Mouse (Mus musculus) intestine, embryonic 14.5 days (tissue): ENCODE data around the gene Epor. TPM values are rescaled to one million over a fixed set of nuclear protein-coding genes. Genes with fewer than 3 reads are reported as not detected.

Experiments
- ATAC-seq: fragments of 200-750 bp; cut with Nextera tagmentation; replicated peaks from 2 replicates; pipeline ENCODE4 v1.8.0; 2017; ENCODE audit warnings: low read depth, moderate number of reproducible peaks, moderate TSS enrichment, moderate library complexity; ENCODE audit not compliant: low FRiP score, low TSS enrichment
- DNase-seq: peaks from one replicate; pipeline ENCODE4 v3.0.0-alpha.2; 2018; ENCODE audit warnings: low spot score
- H3K27ac ChIP-seq: fragments of 300-500 bp; sonication (generic); 2 replicates; pipeline ENCODE4 v1.5.1; 2014; ENCODE audit warnings: low read depth, mild to moderate bottlenecking, control low read depth
- H3K27me3 ChIP-seq: fragments of 300-500 bp; sonication (generic); replicated peaks from 2 replicates; pipeline ENCODE4 v1.6.1; 2014; ENCODE audit warnings: low read length, control low read depth; ENCODE audit not compliant: control insufficient read depth, insufficient read depth
- H3K36me3 ChIP-seq: fragments of 300-500 bp; sonication (generic); 2 replicates; pipeline ENCODE4 v1.6.1; 2014; ENCODE audit warnings: low read length, control low read depth; ENCODE audit not compliant: control insufficient read depth, insufficient read depth
- H3K4me1 ChIP-seq: fragments of 300-500 bp; sonication (generic); replicated peaks from 2 replicates; pipeline ENCODE4 v1.6.1; 2014; ENCODE audit warnings: low read length, control low read depth, mixed read lengths; ENCODE audit not compliant: control insufficient read depth, insufficient read depth
- H3K4me2 ChIP-seq: fragments of 300-500 bp; sonication (generic); 2 replicates; pipeline ENCODE4 v1.6.1; 2014; ENCODE audit warnings: low read length
- H3K4me3 ChIP-seq: fragments of 300-500 bp; sonication (generic); 2 replicates; pipeline ENCODE4 v1.5.1; 2014; ENCODE audit warnings: low read depth, low read length, control low read depth, mixed read lengths
- H3K9ac ChIP-seq: fragments of 300-500 bp; sonication (generic); 2 replicates; pipeline ENCODE4 v1.6.1; 2014; ENCODE audit warnings: mild to moderate bottlenecking, low read length
- H3K9me3 ChIP-seq: fragments of 300-500 bp; sonication (generic); 2 replicates; pipeline ENCODE4 v1.6.1; 2016; ENCODE audit warnings: low read length, control low read depth; ENCODE audit not compliant: control insufficient read depth
- WGBS: fragments of 180-500 bp; shearing (Covaris S2); extraction: QIAGEN DNeasy Blood & Tissue Kit; methylation state at CpG from one replicate; pipeline ENCODE4 v1.1.7; 2014; 5-methylcytosine and 5-hydroxymethylcytosine counted together
- polyA plus RNA-seq: library from polyadenylated mRNA; unstranded; fragments of >200 nt; fragmentation: Nextera tagmentation; extraction: Ambion mirVana; gene quantifications from 2 replicates; pipeline ENCODE4 v1.2.1, GENCODE M21; 2014

Gene Epor
- polyA plus RNA-seq, 1 experiment from 2014 or later = 4.2 TPM

DNA sequence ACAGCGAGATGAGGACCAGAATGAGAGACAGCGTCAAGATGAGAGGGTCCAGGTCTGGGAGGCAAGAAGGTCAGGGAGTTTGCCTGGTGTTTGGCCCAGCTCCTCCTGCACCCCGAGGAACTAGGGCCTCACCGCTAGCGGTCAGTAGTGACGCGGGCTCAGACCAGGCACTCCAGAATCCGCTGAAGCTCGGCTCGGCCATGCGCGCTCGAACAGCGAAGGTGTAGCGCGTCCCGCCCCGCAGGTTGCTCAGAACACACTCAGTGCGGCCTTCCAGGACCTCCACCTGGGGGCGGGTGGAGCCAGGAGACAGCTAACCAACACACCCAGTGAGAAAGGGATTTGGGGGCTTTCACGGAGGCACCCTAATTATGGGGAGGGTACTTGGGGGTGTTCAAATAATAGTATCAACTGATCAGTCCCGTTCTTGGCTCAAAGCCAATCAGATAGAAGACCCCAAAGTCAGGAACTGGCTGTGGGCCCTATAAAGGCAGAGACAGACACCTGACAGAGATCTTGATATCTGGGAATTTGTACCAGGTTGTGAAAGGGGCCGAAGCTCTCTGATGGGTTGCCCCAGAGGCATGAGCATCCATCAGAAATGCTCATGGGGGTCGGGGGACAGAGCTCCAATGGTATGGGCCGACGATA lies 2.6 kb downstream of the Epor start:
- no peaks in the 10 kb centered on the region for H3K9me3 ChIP-seq
- ATAC-seq (no peak), DNase-seq (peak; percentile 64)
- 14% methylated on average over 26 of the region's 26 CpGs for WGBS
- H3K36me3 ChIP-seq = no peaks in the 10 kb centered on the region
- H3K4me1 ChIP-seq = peaks cover 15% of the 10 kb centered on the region; the same call in 1 of the 2 replicates
- no peak overlapping the region for H3K4me2 ChIP-seq
- no peak overlapping the region for H3K9ac ChIP-seq
- peaks cover 43% of the 10 kb centered on the region for H3K27me3 ChIP-seq
- H3K4me3 ChIP-seq = no peak overlapping the region
- no peak overlapping the region for H3K27ac ChIP-seq

DNA sequence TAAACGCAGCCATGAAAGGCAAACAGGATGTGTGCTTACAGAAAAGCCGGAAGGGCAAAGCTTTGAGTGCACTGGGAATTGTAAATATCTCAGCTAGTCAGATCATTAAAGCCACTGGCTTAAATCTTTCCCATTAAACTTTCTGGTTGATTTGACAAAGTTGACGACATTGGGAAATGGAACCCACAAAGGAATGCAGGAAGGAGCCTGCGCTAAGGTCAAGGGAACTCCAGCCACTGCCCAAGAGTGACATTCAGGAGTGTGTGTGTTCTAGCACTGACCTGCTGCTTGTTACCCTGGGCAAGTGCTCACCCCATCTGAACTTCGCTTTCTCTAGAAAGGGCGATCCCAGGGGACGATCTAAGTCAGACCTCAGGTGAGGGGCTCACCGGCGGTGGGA lies 3.2 kb downstream of the Epor start:
- H3K4me2 ChIP-seq = 0 out of 2 replicates have a peak overlapping the region, but pooled peaks have one; percentile 4
- DNase-seq = no peak

DNA sequence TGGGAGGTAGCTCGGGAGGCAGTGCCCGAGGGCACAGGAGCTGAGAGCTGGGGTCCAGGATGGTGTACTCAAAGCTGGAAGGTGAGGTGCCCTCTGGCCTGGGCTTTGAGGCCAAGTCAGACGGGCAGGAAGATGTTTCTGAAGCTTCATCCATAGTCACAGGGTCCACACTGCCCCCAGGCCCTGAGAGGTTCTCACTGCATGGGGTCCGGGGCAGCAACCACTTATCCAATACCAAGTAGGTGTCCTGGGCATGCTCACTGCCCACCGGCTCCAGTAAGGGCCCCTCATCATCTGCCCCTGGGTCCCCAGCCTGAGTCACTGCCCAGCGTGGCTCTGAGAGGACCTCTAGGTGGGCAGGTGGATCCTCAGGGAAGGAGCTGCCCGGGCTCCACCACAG lies 4.1 kb downstream of the Epor start:
- Histone ChIP-seq H3K4me3 (no peak overlapping the region), H3K4me2 (no peak overlapping the region), H3K27me3 (peaks cover 43% of the 10 kb centered on the region), H3K27ac (no peak overlapping the region), H3K9ac (no peak overlapping the region), H3K9me3 (no peaks in the 10 kb centered on the region), H3K4me1 (peaks cover 15% of the 10 kb centered on the region; the same call in 1 of the 2 replicates), H3K36me3 (no peaks in the 10 kb centered on the region)
- 88% methylated on average over 7 of the region's 7 CpGs for WGBS
- ATAC-seq = no peak
- DNase-seq = no peak

More for the DNA sequence above, 3.2 kb downstream of the Epor start:
- Histone ChIP-seq H3K4me1 (peaks cover 15% of the 10 kb centered on the region; the same call in 1 of the 2 replicates), H3K27me3 (peaks cover 43% of the 10 kb centered on the region), H3K4me3 (no peak overlapping the region), H3K36me3 (no peaks in the 10 kb centered on the region), H3K27ac (no peak overlapping the region), H3K9ac (no peak overlapping the region), H3K9me3 (no peaks in the 10 kb centered on the region)
- ATAC-seq = no peak
- WGBS = 43% methylated on average over 9 of the region's 9 CpGs

DNA sequence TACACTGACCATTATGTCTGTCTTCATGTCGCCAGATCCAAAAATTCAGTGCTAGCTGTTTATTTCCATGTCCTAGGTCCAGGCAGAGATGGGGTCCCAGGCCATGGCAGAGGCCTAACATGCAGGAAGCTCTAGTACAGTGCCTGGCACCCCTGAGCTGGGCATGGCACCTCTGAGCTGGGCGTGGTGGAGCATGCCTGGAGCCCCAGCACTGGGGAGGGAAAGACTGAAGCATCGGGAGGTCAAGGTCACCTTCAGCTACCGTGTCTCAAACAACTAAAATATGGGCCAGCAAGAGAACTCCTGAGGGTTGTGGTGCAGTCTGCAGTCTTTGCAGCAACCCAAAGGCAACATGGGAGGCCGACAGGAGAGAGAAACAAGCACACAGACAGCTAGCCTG lies 4.9 kb downstream of the Epor start:
- DNase-seq (no peak), ATAC-seq (no peak)
- Histone ChIP-seq H3K4me2 (no peak overlapping the region), H3K36me3 (no peaks in the 10 kb centered on the region), H3K27ac (no peak overlapping the region), H3K9me3 (no peaks in the 10 kb centered on the region), H3K9ac (no peak overlapping the region), H3K27me3 (peaks cover 39% of the 10 kb centered on the region), H3K4me1 (peaks cover 12% of the 10 kb centered on the region; the same call in 1 of the 2 replicates), H3K4me3 (no peak overlapping the region)
- WGBS = 80% methylated on average over 5 of the region's 5 CpGs

DNA sequence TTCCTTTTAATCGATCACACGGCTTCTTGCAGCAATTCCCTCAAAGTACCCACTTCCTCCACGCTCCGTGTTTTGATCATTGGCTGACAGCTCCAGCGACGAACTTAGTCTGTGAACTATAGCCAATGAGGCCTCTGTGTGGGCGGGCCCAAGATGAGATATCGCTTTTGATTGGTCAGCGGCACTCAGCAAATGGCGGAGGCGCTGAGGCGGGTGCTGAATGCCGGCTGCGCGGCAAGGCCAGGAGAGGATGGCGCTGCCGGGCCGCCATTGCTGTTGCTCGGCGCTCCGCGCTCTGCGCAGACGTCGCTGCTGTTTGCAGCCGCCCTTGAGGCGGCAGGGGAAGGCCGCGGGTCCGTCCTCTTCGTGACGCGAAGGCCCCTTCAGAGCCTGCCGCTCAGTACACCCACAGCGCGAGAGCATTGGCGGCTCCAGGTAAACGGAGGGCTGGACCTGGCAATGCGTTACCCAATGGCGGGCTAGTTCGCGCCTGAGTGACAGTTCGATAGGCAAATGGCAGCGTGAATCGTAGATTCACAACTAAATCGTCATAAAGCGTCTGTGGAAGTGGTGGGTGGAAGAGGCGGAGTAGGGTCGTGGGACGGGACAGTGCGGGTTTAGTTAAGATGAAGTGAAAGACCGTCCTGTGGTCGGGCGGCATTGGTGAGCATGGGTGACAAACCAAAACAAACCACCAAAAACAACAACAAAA lies 7.6 kb downstream of the Epor start, which contains the start of gene Swsap1:
Swsap1 (plus strand) TSS at position 186 of the 712 bp plus-strand sequence.
- Histone ChIP-seq H3K27me3 (peaks cover 13% of the 10 kb centered on the region), H3K4me2 (peak within 1 kb of the TSS; percentile 71), H3K27ac (peak within 1 kb of the TSS; percentile 85), H3K9ac (peak within 1 kb of the TSS; percentile 79), H3K36me3 (no peaks in the 10 kb centered on the region), H3K9me3 (no peaks in the 10 kb centered on the region), H3K4me1 (no peaks in the 10 kb centered on the region; the same call in 1 of the 2 replicates), H3K4me3 (peak within 1 kb of the TSS; percentile 73)
- WGBS = under 1% methylated on average over 50 of the region's 54 CpGs
- peak; percentile 99 for DNase-seq
- ATAC-seq = peak; percentile 99

DNA sequence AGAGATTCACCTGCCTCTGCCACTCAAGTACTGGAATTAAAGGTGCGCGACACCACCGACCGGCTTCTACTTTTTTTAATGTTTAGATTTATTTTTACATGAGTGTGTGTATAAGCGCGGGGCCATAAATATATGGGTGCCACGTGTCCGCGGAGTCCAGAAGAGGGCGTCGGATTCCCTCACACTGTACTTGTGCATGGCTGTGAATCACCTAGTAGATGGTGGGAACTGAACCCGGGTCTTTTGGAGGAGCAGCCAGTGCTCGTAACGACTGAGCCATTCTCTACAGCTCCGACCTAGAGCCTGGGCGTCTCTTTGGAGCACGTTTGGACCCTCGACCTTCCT lies 8.1 kb downstream of the Epor start:
- ATAC-seq (peak; percentile 65), DNase-seq (no peak)
- H3K4me3 ChIP-seq = peak overlapping the region; percentile 73
- no peaks in the 10 kb centered on the region; the same call in 1 of the 2 replicates for H3K4me1 ChIP-seq
- no peaks in the 10 kb centered on the region for H3K9me3 ChIP-seq
- peak overlapping the region; percentile 85 for H3K27ac ChIP-seq
- H3K9ac ChIP-seq = peak overlapping the region; percentile 79
- H3K36me3 ChIP-seq = no peaks in the 10 kb centered on the region
- 2% methylated on average over 18 of the region's 18 CpGs for WGBS
- peaks cover 9% of the 10 kb centered on the region for H3K27me3 ChIP-seq
- H3K4me2 ChIP-seq = peak overlapping the region; percentile 61

DNA sequence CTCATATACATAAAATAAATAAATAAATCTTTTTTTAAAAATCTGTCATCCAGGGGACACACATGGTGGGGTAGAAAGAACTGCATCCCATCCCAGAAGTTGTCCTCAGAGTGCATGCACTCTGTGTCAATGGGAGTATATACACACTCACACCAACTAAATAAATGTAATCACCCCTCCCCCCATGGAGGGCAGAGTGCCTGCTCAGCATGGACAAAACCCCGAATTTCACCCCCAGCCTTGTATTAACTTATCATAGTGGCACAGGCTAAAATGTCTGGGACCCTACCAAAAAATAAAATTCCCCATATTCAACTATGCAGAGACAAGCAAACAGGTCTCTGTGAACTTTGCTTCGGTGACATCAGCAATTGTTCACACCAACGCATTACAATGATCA lies 8.7 kb downstream of the Epor start:
- Histone ChIP-seq H3K36me3 (no peaks in the 10 kb centered on the region), H3K4me3 (no peak overlapping the region), H3K9me3 (no peaks in the 10 kb centered on the region), H3K4me2 (peak overlapping the region; percentile 61; the same call in 1 of the 2 replicates), H3K27me3 (peaks cover 3% of the 10 kb centered on the region), H3K27ac (no peak overlapping the region), H3K4me1 (no peaks in the 10 kb centered on the region; the same call in 1 of the 2 replicates), H3K9ac (no peak overlapping the region)
- ATAC-seq (no peak), DNase-seq (no peak)
- WGBS = 70% methylated on average over 3 of the region's 3 CpGs

DNA sequence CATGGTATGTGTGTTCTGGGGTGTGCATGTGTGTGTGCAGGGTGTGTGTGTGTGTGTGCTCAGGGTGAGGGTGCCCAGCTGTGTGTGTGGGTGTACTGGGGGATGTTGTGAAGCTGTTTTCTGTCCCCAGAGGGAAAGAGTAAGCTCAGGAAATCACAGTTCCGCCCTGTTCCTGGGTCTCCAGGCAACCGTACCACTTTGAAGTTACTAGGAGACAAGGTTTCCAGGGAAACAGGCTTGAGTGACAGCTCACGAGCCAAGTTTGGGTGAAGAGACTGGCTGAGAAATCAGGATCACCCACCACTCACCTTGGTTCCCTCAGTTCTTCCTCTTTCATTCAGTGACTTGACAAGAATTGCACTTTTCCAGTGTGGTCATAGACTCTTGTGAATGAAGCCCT lies 9.7 kb downstream of the Epor start:
- Histone ChIP-seq H3K27me3 (no peaks in the 10 kb centered on the region), H3K4me1 (no peaks in the 10 kb centered on the region; the same call in 1 of the 2 replicates), H3K4me3 (no peak overlapping the region), H3K36me3 (no peaks in the 10 kb centered on the region), H3K9ac (no peak overlapping the region), H3K9me3 (no peaks in the 10 kb centered on the region), H3K27ac (no peak overlapping the region), H3K4me2 (no peak overlapping the region)
- no peak for DNase-seq
- WGBS = 15% methylated on average over 3 of the region's 3 CpGs
- no peak for ATAC-seq
